Mouse (Mus musculus) cerebellum, adult 2 months (tissue): ENCODE measurements around the gene Timm23.

Experiments used
- CTCF ChIP-seq: fragments of 200-500 bp; IDR thresholded peaks from 2 replicates; pipeline ENCODE4 v1.5.1; 2011; ENCODE audit warnings: low read depth, mild to moderate bottlenecking, control low read depth, low read length, moderate library complexity, borderline replicate concordance; ENCODE audit not compliant: insufficient read depth
- POLR2A ChIP-seq: fragments of 200-500 bp; IDR thresholded peaks from 2 replicates; pipeline ENCODE4 v1.6.1; 2011; ENCODE audit warnings: low read length, control low read depth, borderline replicate concordance; ENCODE audit not compliant: insufficient read depth

DNA sequence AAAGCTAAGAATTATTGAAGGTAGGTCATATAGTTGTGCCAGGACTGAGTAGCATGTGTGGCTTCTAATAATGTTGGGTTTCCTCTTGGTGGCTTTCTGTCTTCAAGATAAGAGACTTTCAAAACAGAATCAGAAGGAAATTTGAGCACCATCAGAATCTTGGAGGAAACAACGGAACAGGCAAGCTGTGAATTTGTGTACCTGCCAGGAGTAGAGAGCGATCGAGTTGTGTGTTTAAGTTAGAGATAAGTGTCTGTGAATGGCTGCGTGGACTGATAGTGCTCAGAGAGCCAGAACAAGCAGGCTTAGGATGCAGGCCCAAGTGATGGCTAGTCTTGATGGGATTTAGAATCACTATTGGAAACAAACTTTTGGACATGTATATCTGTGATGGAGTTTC lies 69.9 kb downstream of the Timm23 start:
- TF ChIP-seq CTCF (no peak), POLR2A (no peak)
